ENCODE assay signal across 9 mouse cellular contexts in the genomic region with DNA sequence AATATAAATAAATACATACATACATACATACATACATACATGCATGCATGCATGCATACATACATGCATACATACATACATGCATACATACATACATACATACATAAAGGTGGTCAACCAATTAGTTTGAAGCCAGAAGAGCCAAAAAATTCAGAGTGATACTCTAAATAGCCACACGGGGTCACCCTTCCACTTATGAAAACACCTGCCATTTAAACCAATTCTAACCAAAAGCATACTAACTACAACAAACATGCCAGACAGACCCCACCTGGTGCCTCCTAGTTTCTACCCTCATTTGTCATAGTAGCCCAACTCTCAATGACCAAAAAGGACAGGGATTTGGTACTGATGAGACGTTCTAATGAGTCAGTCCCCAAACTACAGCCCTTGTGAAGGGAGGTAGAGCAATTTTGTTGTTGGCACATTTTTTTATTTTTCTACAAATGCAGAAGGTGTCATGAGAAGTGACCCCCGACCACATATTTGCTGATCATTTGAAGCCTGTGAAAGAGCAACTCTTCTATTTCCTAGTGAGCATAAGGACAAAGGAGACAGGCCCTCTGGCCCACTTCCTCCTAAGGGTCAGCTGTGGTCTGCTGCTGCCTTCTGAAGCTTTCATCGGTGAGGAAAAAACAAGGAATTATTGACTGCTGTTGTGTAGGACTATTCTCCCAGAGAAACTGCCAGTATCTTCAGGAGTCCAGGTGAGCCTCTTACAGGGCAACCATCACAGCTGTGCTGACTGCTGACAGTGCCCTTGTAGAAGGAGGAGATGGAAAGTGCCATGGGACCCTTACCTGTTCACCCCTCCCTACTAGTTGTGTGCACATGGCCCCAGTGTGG. TPM values are rescaled to one million over a fixed set of nuclear protein-coding genes. Genes with fewer than 3 reads are reported as not detected.
DNase-seq lines count a peak whose midpoint lies in the region; ATAC-seq lines count a peak whose summit lies in the region.
"Had no signal": no experiment of that assay in that cellular context is flagged by ENCODE, and none has a peak within 500 bp of the region (broad histone marks: within the 10 kb centered on the region; RNA-seq: fewer than 3 reads in every experiment).

No protein-coding gene starts in this region.

- ATAC-seq in hindbrain, embryonic 14.5 days (ENCODE audit: low FRiP score): peak; percentile 66; the same call in 1 of the 2 replicates
- ATAC-seq in midbrain, embryonic 11.5 days (ENCODE audit: low FRiP score): peak; percentile 61

- no peak overlapping the region for H3K27ac ChIP-seq in hindbrain, embryonic 14.5 days
- no peak overlapping the region for H3K27ac ChIP-seq in midbrain, embryonic 11.5 days (ENCODE audit: low read depth, low read length)
- H3K27ac ChIP-seq: limb, embryonic 15.5 days had no signal

- DNase-seq in gastrocnemius, adult 18-20 months (ENCODE audit: low spot score): peak; percentile 41
- no peak for DNase-seq in gastrocnemius, postnatal 36 days
- DNase-seq in ZHBTc4 (ENCODE audit: low read depth, low spot score): peak; percentile 70
- peak; percentile 57 for DNase-seq in embryo, embryonic 11.5 days (ENCODE audit: low read depth, low spot score)
- peak; percentile 77 for DNase-seq in hindbrain, embryonic 14.5 days (ENCODE audit: low spot score)
- peak; percentile 30 to 49 for DNase-seq in layer of hippocampus, postnatal 10 days (ENCODE audit: low spot score in 2 of 2)
- peak; percentile 92 for DNase-seq in midbrain, embryonic 11.5 days (ENCODE audit: low spot score, missing footprints)
- DNase-seq in spleen, postnatal 4 days (ENCODE audit: low spot score in 2 of 2): peak; percentile 35 to 66

- no peaks in the 10 kb centered on the region for H3K4me1 ChIP-seq in hindbrain, embryonic 14.5 days (replicated peaks; ENCODE audit: control insufficient read depth, insufficient read depth, low read length)
- no peaks in the 10 kb centered on the region for H3K4me1 ChIP-seq in midbrain, embryonic 11.5 days (ENCODE audit: control insufficient read depth, insufficient read depth, low read length)
- H3K4me1 ChIP-seq: limb, embryonic 15.5 days had no signal

- intact Hi-C loops in gastrocnemius, postnatal 36 days (cut with DNase I): loop anchor here (2.0 to 10.0 kb wide), 4 partner anchors 109 to 493 kb away; no protein-coding TSS in a partner anchor

- no peak overlapping the region for H3K9ac ChIP-seq in hindbrain, embryonic 14.5 days
- no peak overlapping the region for H3K9ac ChIP-seq in midbrain, embryonic 11.5 days (ENCODE audit: low read length)
- H3K9ac ChIP-seq: limb, embryonic 15.5 days had no signal

- H3K27me3 ChIP-seq in hindbrain, embryonic 14.5 days (ENCODE audit: control insufficient read depth, insufficient read depth, low read length): no peaks in the 10 kb centered on the region
- no peaks in the 10 kb centered on the region for H3K27me3 ChIP-seq in midbrain, embryonic 11.5 days (ENCODE audit: control insufficient read depth, insufficient read depth, low read length)
- H3K27me3 ChIP-seq: limb, embryonic 15.5 days had no signal

- WGBS in hindbrain, embryonic 14.5 days: 43% methylated on average over 4 of the region's 4 CpGs
- WGBS in midbrain, embryonic 11.5 days: 42% methylated on average over 4 of the region's 4 CpGs

- H3K4me2 ChIP-seq in hindbrain, embryonic 14.5 days (replicated peaks): no peak overlapping the region
- H3K4me2 ChIP-seq in midbrain, embryonic 11.5 days: no peak overlapping the region
- H3K4me2 ChIP-seq: limb, embryonic 15.5 days had no signal

- no peaks in the 10 kb centered on the region for H3K9me3 ChIP-seq in hindbrain, embryonic 14.5 days (ENCODE audit: control insufficient read depth, low read length)
- H3K9me3 ChIP-seq in midbrain, embryonic 11.5 days (ENCODE audit: control insufficient read depth, low read length): no peaks in the 10 kb centered on the region
- H3K9me3 ChIP-seq: limb, embryonic 15.5 days had no signal

- no peak overlapping the region for H3K4me3 ChIP-seq in hindbrain, embryonic 14.5 days (replicated peaks; ENCODE audit: low read length)
- H3K4me3 ChIP-seq in midbrain, embryonic 11.5 days (ENCODE audit: low read depth, low read length): no peak overlapping the region
- H3K4me3 ChIP-seq: limb, embryonic 15.5 days had no signal

- no peaks in the 10 kb centered on the region for H3K36me3 ChIP-seq in hindbrain, embryonic 14.5 days (replicated peaks; ENCODE audit: control insufficient read depth, insufficient read depth)
- no peaks in the 10 kb centered on the region for H3K36me3 ChIP-seq in midbrain, embryonic 11.5 days (ENCODE audit: control insufficient read depth, insufficient read depth, low read length)
- H3K36me3 ChIP-seq: limb, embryonic 15.5 days had no signal

RNA-seq across cellular contexts. Expression of a gene that starts 22.4 kb away (rescaled TPM):
- not detected for total RNA-seq in gastrocnemius, adult 18-20 months (2021)
- not detected for total RNA-seq in gastrocnemius, postnatal 36 days (2021)
- polyA plus RNA-seq in hindbrain, embryonic 14.5 days (2014; fragmentation: Nextera tagmentation; extraction: Ambion mirVana): not detected in 2 replicates
- total RNA-seq in layer of hippocampus, postnatal 10 days (2021): not detected
- not detected in 2 replicates for polyA plus RNA-seq in midbrain, embryonic 11.5 days (2014; fragmentation: Nextera tagmentation; extraction: Ambion mirVana)

RNA-seq across cellular contexts. Expression of a gene that starts 49.6 kb away (rescaled TPM):
- 10 to 100 TPM; 23.2 to 24.6 TPM for total RNA-seq in gastrocnemius, adult 18-20 months (2021)
- 10 to 100 TPM; 17.2 to 21.2 TPM for total RNA-seq in gastrocnemius, postnatal 36 days (2021)
- 25.6 and 28.3 TPM in 2 replicates for polyA plus RNA-seq in hindbrain, embryonic 14.5 days (2014; fragmentation: Nextera tagmentation; extraction: Ambion mirVana)
- 10 to 100 TPM; 10.5 to 10.7 TPM for total RNA-seq in layer of hippocampus, postnatal 10 days (2021)
- 140 and 153 TPM in 2 replicates for polyA plus RNA-seq in midbrain, embryonic 11.5 days (2014; fragmentation: Nextera tagmentation; extraction: Ambion mirVana)

Comparison
In these comparisons a context has a peak if more than half of its experiments do, and no peak if none do; other contexts are left out.
1. DNase-seq: peak in gastrocnemius, adult 18-20 months (single experiment), ZHBTc4 (single experiment), embryo, embryonic 11.5 days (single experiment), hindbrain, embryonic 14.5 days (single experiment), layer of hippocampus, postnatal 10 days (2 of 2), midbrain, embryonic 11.5 days (single experiment) and spleen, postnatal 4 days (2 of 2); none in gastrocnemius, postnatal 36 days (0 of 2).